ENCODE assay signal across 9 mouse cellular contexts in the genomic region with DNA sequence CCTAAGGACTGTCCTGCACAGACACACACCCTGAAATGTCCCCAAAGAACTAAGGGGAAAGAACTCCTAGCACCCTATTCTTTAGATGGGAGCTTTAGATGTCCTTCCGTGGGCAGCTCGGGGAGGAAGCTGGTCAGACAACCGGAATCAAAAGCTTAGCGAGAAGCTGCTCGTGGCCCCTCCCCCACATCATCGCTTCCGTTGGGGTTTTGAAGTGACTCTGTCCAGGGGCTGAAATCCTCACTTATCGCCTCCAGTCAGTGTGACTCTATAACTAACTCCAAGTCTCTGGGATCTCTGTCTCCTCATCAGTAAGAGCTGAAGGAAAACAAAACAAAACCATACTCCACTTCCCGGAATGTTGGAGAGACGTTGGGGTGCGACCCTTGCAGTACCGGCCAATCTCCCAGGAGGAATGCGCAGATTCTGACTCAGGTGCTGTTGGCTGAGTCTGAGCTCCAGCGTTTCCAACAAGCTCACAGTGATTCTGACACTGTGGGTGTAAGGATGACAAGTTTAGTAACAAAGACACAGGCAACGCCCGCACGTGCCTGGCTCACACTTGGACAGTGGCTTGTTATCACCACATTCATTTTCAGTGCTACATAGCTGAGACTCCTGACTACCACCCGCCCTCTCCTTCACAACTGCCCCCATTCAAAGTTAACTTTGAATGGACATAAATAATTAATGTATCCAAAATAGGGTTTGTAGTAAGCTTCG. TPM values are rescaled to one million over a fixed set of nuclear protein-coding genes. Genes with fewer than 3 reads are reported as not detected.
DNase-seq lines count a peak whose midpoint lies in the region; ATAC-seq and TF ChIP-seq lines count a peak whose summit lies in the region.
"Had no signal": no experiment of that assay in that cellular context is flagged by ENCODE, and none has a peak within 500 bp of the region (broad histone marks: within the 10 kb centered on the region; RNA-seq: fewer than 3 reads in every experiment).

No protein-coding gene starts in this region.

- no peak for TF ChIP-seq POLR2A in thymus, adult 2 months (IDR thresholded peaks at IDR 0.05; ENCODE audit: control insufficient read depth, extremely low read depth, insufficient read depth, low read length, poor library complexity)

- peak overlapping the region; percentile 9; the same call in 1 of the 2 replicates for H3K4me2 ChIP-seq in intestine, embryonic 15.5 days (replicated peaks)
- no peak overlapping the region for H3K4me2 ChIP-seq in intestine, embryonic 16.5 days (ENCODE audit: low read depth, low read length)
- H3K4me2 ChIP-seq: neural tube, embryonic 15.5 days had no signal

- H3K36me3 ChIP-seq in intestine, embryonic 15.5 days = no peaks in the 10 kb centered on the region
- H3K36me3 ChIP-seq in intestine, embryonic 16.5 days (ENCODE audit: control insufficient read depth, insufficient read depth, low read length) = no peaks in the 10 kb centered on the region
- H3K36me3 ChIP-seq in thymus, adult 2 months (ENCODE audit: control insufficient read depth, insufficient read depth, low read length) = no peaks in the 10 kb centered on the region
- H3K36me3 ChIP-seq: neural tube, embryonic 15.5 days had no signal

- no peak overlapping the region for H3K27ac ChIP-seq in intestine, embryonic 15.5 days
- H3K27ac ChIP-seq in intestine, embryonic 16.5 days (ENCODE audit: low read length) = no peak overlapping the region
- no peak overlapping the region for H3K27ac ChIP-seq in thymus, adult 2 months (ENCODE audit: control insufficient read depth, insufficient read depth, low read length)
- H3K27ac ChIP-seq: neural tube, embryonic 15.5 days had no signal

- DNase-seq in thymus, adult 2 months = peak; percentile 20
- no peak for DNase-seq in thymus, adult 18-20 months
- peak; percentile 30 to 57 for DNase-seq in left cerebral cortex, postnatal 36 days (ENCODE audit: low spot score in 2 of 2)
- no peak for DNase-seq in cerebellum, adult 11-12 months
- DNase-seq in cerebellum, postnatal 36 days = no peak
- DNase-seq: gastrocnemius, postnatal 14 days had no signal

- H3K9me3 ChIP-seq in intestine, embryonic 15.5 days = no peaks in the 10 kb centered on the region
- no peaks in the 10 kb centered on the region for H3K9me3 ChIP-seq in intestine, embryonic 16.5 days (ENCODE audit: control insufficient read depth, low read length)
- H3K9me3 ChIP-seq: neural tube, embryonic 15.5 days had no signal

- H3K4me1 ChIP-seq in intestine, embryonic 15.5 days (replicated peaks) = peaks cover 13% of the 10 kb centered on the region
- H3K4me1 ChIP-seq in intestine, embryonic 16.5 days (ENCODE audit: control insufficient read depth, insufficient read depth, low read length) = no peaks in the 10 kb centered on the region
- no peaks in the 10 kb centered on the region for H3K4me1 ChIP-seq in thymus, adult 2 months (replicated peaks; ENCODE audit: control insufficient read depth, insufficient read depth, low read length)

- H3K27me3 ChIP-seq in intestine, embryonic 15.5 days (replicated peaks) = peaks cover 8% of the 10 kb centered on the region; the same call in 1 of the 2 replicates
- H3K27me3 ChIP-seq in intestine, embryonic 16.5 days (replicated peaks; ENCODE audit: control insufficient read depth, insufficient read depth, low read length) = peaks cover 7% of the 10 kb centered on the region; the same call in 1 of the 2 replicates
- no peaks in the 10 kb centered on the region for H3K27me3 ChIP-seq in thymus, adult 2 months (ENCODE audit: control insufficient read depth, insufficient read depth, low read length)

- TF ChIP-seq CTCF in thymus, adult 2 months (IDR thresholded peaks at IDR 0.05; ENCODE audit: borderline replicate concordance, control insufficient read depth, extremely low read depth, insufficient read depth, low read length, poor library complexity) = no peak

- WGBS in intestine, embryonic 15.5 days = 21% methylated on average over 19 of the region's 19 CpGs
- 21% methylated on average over 19 of the region's 19 CpGs for WGBS in intestine, embryonic 16.5 days
- WGBS in thymus, adult 2 months = 28% methylated on average over 19 of the region's 19 CpGs

- ATAC-seq in intestine, embryonic 15.5 days = no peak
- ATAC-seq in intestine, embryonic 16.5 days = no peak

- H3K4me3 ChIP-seq in intestine, embryonic 15.5 days (replicated peaks) = no peak overlapping the region
- H3K4me3 ChIP-seq in intestine, embryonic 16.5 days (ENCODE audit: low read length) = no peak overlapping the region
- H3K4me3 ChIP-seq in thymus, adult 2 months (ENCODE audit: control insufficient read depth, insufficient read depth, low read length) = no peak overlapping the region
- H3K4me3 ChIP-seq: neural tube, embryonic 15.5 days had no signal

- H3K9ac ChIP-seq in intestine, embryonic 15.5 days = no peak overlapping the region
- no peak overlapping the region for H3K9ac ChIP-seq in intestine, embryonic 16.5 days (ENCODE audit: low read depth, low read length)
- H3K9ac ChIP-seq: neural tube, embryonic 15.5 days had no signal

- intact Hi-C loops in left cerebral cortex, postnatal 36 days (cut with DNase I) = no loop called here

RNA-seq across cellular contexts. Expression of gene Gpatch2l, which starts 51.9 kb away (rescaled TPM):
- 10.7 and 11.5 TPM in 2 replicates for polyA plus RNA-seq in intestine, embryonic 15.5 days (2015; fragmentation: Nextera tagmentation; extraction: Ambion mirVana)
- 9.8 and 10.1 TPM in 2 replicates for polyA plus RNA-seq in intestine, embryonic 16.5 days (2015; fragmentation: Nextera tagmentation; extraction: Ambion mirVana)
- 21.0 and 22.7 TPM in 2 replicates for polyA plus RNA-seq in thymus, adult 2 months (2012; rRNA removed)
- 10 to 100 TPM; 35.6 to 36.5 TPM for total RNA-seq in left cerebral cortex, postnatal 36 days (2021)

Comparison
In these comparisons a context has a peak if more than half of its experiments do, and no peak if none do; other contexts are left out.
1. DNase-seq: peak in thymus, adult 2 months (single experiment) and left cerebral cortex, postnatal 36 days (2 of 2); none in thymus, adult 18-20 months (0 of 2), cerebellum, adult 11-12 months (single experiment) and cerebellum, postnatal 36 days (0 of 2).